Mouse (Mus musculus) left cerebral cortex, adult 6 months (tissue): ENCODE results near the gene Stim1. TPM values are rescaled to one million over a fixed set of nuclear protein-coding genes. Genes with fewer than 3 reads are reported as not detected.

Source experiments
- long read RNA-seq, 2 experiments: library from polyadenylated mRNA; unstranded; transcript quantifications; one replicate each; pipeline ENCODE4 v2.0.0; 2019 to 2020
- polyA plus RNA-seq: library from polyadenylated mRNA; unstranded; fragments of <200 nt; fragmentation: Nextera tagmentation; gene quantifications from 2 replicates; pipeline ENCODE4 v1.2.3, GENCODE M21; 2021

Gene Stim1
- 18.8 and 22.2 TPM in 2 replicates for polyA plus RNA-seq
- long read RNA-seq, experiment 1, full-length matches to known transcripts = 45 of 89 reads
- long read RNA-seq, experiment 1, partial matches to known transcripts = 24 of 89 reads
- long read RNA-seq, experiment 1, other reads (novel, unspliced or antisense) = 20 of 89 reads
- long read RNA-seq, experiment 2, partial matches to known transcripts = 14 of 17 reads
- long read RNA-seq, experiment 2, other reads (novel, unspliced or antisense) = 3 of 17 reads

DNA sequence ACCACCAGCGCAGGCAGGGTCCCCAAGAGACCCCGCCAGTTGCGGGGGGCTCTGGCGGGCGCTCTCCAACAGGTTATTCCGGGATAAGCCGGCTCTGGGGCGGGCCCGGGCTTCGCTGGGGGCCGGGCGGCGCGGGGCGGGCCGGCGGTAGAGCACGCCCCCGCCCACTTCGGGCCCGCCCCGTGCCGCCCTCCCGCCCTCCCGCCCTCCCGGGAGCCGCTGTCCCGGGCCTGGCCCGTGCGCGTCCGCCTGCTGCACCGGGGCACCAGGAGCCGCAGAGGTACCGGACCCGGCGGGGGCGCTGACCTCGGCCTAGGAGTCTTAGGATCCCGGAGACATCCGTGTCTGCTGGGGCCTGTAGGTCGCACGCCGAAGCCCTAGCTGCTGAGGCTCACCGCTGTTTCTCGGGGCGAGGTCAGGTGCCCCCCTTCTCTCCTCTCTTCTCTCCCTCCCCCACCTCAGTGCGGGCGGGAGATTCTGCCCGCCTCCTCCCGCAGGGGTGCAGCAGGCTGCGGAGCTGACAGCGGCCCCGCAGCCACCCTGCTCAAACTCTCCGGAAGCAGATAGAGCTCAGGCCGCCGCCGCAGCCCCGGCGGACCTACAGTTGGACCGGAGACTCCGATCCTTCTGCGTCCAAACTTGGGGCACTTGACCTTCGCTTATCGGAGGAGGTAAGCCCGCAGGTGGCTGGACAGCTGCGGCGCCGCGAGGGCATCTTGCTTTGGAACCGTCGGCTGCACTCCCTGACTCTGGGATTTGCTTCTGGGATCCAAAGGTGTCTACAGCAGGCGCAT, at the start of gene Stim1:
Stim1 (plus strand) TSS at position 206 of the 794 bp plus-strand sequence.

GRCm38 (mm10) chr7:102255954-102256353, 11.7 kb upstream of the Stim1 start, which contains the start of gene Rhog:
TSS of gene Rhog (minus strand) at chr7:102256054.

GRCm38 (mm10) chr7:102441657-102442391, 174.2 kb downstream of the Stim1 start, which contains the start of gene Rrm1:
TSS of gene Rrm1 (plus strand) at chr7:102441695.

GRCm38 (mm10) chr7:102481579-102481978, 214.0 kb downstream of the Stim1 start, which contains the start of gene Olfr543:
TSS of gene Olfr543 (minus strand) at chr7:102481679.

Other genes starting within 250 kb of the Stim1 start
- gene Il18bp, start 249.1 kb upstream of the Stim1 start, polyA plus RNA-seq = 0.49 and 0.93 TPM in 2 replicates
- 18.9 and 23.6 TPM in 2 replicates for gene Rnf121, start 202.3 kb upstream of the Stim1 start, polyA plus RNA-seq
- 3.1 and 3.3 TPM in 2 replicates for gene Xndc1, start 202.3 kb upstream of the Stim1 start, polyA plus RNA-seq
- gene Xntrpc, start 202.1 kb upstream of the Stim1 start, polyA plus RNA-seq = 0.08 and 0.09 TPM in 2 replicates
- gene Trpc2, start 184.7 kb upstream of the Stim1 start, polyA plus RNA-seq = not detected in 2 replicates
- 0.14 TPM in 1 of 2 replicates, not detected in the other for gene Art1, start 166.1 kb upstream of the Stim1 start, polyA plus RNA-seq
- gene Art5, start 158.3 kb upstream of the Stim1 start, polyA plus RNA-seq = 0.11 TPM in 1 of 2 replicates, not detected in the other
- gene Chrna10, start 151.0 kb upstream of the Stim1 start, polyA plus RNA-seq = 0.42 TPM in 1 of 2 replicates, not detected in the other
- gene Nup98, start 57.6 kb upstream of the Stim1 start, polyA plus RNA-seq = 7.1 and 9.7 TPM in 2 replicates
- 25.4 and 29.4 TPM in 2 replicates for gene Pgap2, start 57.6 kb upstream of the Stim1 start, polyA plus RNA-seq
- 31.5 and 45.8 TPM in 2 replicates for gene Rhog, start 11.8 kb upstream of the Stim1 start, polyA plus RNA-seq
- 7.2 and 7.6 TPM in 2 replicates for gene Rrm1, start 173.9 kb downstream of the Stim1 start, polyA plus RNA-seq
- gene Olfr543, start 213.9 kb downstream of the Stim1 start, polyA plus RNA-seq = not detected in 2 replicates
- gene Olfr544, start 220.5 kb downstream of the Stim1 start, polyA plus RNA-seq = not detected in 2 replicates
- not detected in 2 replicates for gene Olfr545, start 231.8 kb downstream of the Stim1 start, polyA plus RNA-seq